Mouse (Mus musculus) urinary bladder, adult 18-20 months (tissue): Measurements from ENCODE around the gene Stx19.

Experiments
- DNase-seq, 2 experiments: peaks; one replicate each; pipeline ENCODE4 v3.0.0; 2022; ENCODE audit warnings: low spot score in 2 of 2, mixed read lengths in 2 of 2

Stx19 gene

GRCm38 (mm10) chr16:62852464-62853252 lies 38.2 kb downstream of the Stx19 start:
- no peak for DNase-seq

DNA sequence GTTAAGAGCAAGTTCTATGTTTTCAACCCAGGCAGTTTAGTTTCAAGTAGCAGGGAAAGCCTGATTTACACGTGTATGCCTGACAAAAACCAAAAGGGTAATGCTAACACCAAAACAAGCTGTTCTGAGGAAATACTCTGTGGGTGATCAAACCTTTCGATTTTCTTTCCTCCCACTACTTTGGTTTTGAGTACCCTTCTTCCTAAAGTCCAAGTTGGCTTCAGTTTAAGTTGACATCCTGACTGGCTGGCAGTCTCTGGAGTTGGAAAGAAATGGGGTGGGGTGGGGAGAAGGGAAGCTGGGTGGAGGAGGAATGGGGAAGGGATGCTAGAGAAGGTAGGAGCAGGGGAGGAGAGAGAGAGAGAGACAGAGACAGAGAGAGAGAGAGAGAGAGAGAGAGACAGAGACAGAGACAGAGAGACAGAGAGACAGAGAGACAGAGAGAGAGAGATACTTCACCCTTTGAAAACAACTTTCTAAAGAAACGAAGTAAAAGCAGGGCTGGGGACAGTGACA lies 39.2 kb downstream of the Stx19 start:
- no peak for DNase-seq

DNA sequence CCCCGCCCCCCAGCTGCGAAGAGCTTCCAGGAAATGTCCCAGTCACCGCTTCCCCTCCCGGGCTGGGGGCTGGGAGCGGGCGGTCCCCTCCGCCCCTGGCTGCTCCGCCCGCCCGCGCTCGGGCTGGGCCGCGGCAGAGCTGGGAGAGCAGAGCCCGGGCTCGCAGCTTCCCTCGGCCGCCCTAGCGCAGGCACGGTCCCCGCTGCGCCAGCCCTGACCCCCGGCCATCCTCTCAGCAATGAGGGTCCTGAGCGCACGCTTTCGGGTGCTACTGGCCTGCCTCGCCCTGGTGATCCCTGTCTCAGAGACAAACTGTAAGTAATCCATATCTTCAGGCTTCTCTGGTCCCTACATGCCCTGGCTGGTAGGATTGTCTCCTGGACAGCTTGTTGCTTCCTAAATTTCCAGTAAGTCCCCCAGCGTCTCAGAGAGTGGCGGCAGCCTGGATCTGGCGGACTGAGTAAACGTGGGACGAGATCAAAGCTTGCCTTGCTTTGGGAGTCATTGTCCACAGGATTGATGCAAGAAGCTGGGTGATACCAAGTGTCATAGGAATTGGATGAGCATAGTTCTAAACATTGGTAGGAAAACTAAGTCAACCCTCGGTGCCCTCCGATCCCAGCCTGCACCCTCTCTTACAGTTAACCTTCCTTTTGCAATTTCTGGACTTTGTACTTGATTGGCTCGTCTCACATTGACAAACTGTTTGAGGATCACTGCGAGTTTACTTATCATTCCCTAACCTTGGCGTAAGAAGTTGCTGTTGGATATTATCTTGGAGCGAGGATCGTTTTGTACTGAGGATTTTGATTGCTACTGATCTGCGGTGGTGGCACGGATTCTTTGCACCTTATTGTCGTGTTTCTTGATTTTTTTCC lies 40.0 kb downstream of the Stx19 start, which contains the start of gene Pros1:
TSS of gene Pros1 (plus strand) at position 117 of the 878 bp plus-strand sequence.
- peak; percentile 44 to 49 for DNase-seq

DNA sequence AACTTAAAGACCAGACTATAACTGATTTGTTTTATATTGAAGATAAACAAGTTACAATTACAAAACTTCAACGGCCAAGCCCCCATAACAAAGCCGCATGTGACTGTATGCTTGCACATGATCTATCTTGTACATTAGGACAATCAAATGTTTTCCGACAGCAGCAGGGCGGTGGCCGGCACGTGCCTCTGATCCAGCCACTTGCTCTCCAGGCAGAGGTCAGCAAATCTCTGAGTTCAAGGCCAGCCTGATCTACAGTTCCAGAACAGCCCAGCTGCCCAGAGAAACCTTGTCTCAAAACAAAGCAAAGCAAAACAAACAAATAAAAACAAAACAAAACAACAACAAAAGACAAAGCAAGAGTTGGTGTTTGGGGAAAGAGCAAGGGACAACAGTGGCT lies 40.9 kb downstream of the Stx19 start:
- no peak for DNase-seq

DNA sequence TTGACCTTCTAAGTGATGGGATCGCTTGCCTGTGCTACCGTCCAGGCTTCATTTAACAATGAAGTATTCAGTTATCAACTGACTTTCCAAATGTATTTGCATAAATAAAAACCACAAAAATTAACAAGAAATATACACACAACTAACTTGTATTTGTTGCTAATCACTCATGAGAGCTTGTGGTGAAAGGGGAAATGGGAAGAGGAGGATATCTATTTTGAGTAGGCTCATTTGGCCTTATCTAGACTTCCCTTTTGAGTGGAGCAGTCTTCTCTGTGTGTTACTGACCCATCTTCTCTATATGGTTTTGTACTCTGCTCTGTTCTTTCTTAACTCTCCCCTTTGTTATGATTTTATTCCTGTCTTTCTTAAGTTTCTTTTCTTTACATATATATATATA lies 41.8 kb downstream of the Stx19 start:
- no peak for DNase-seq

DNA sequence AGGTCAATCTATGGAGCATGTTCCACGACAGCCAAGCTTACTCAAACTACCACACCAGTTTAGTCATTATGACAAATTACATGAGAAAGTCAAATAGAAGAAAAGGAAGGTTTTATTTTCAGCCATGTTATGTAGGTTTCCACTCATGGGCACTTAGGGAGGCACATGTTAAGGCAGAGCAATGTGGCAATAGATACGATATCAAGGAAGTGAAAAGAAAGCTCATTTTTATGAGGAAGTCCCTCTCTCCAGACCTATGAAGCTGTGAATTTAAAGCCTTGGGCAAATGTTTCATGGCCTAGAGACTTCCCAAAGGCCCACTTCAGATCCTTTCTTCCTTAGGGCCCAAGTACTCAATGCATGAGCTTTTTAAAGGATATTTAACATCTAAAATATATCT lies 43.0 kb downstream of the Stx19 start:
- DNase-seq, result no peak

GRCm38 (mm10) chr16:62858018-62858417 lies 43.5 kb downstream of the Stx19 start:
- no peak for DNase-seq

- DNase-seq, result no peak
Observed at GRCm38 (mm10) chr16:62860140-62860539, 45.7 kb downstream of the Stx19 start.

DNA sequence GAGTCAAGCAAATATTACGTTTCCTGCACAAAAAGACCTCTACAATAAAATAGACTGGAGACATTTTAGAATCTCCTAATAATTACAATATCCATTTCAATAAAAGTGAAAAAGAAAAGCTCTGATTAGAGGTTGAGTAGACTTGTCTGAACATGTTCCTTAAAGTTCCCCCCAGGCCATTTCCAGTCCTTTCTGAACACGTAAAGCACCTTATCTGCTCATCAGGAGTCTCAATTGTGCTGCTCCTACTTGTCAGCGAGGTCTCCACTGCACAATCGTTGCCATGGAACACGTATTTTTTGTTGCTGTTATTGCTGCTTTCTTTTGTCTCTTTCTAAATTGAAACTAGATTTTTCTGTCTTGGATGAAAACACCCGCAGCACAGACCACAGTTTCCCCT lies 47.0 kb downstream of the Stx19 start:
- no peak for DNase-seq

- DNase-seq, result no peak
Observed at GRCm38 (mm10) chr16:62872688-62873117, 58.2 kb downstream of the Stx19 start.

DNA sequence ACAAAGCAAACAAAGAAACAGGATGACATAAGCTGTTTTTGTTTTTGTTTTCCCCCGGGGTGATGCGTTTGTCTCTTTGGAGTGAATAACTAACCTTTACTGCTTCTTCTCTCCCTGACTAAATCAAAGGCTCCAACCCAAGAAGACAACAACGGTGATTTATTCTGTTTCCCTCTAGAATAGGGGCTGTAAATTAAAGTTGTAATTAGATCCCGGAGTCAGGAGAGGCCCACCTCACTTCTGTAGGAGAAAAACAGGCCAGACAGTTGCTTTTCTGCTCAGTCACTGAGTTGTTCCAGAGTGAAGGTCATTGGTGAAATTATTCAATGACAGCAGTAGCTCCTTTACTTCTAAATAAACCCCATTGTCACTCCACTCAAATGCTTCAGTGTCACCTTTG lies 58.7 kb downstream of the Stx19 start:
- no peak for DNase-seq
